Mouse (Mus musculus) liver, postnatal 0 days (tissue): ENCODE results near the gene Adamts17. TPM values are rescaled to one million over a fixed set of nuclear protein-coding genes. Genes with fewer than 3 reads are reported as not detected.

ENCODE experiments used
- ATAC-seq: fragments of 200-750 bp; cut with Nextera tagmentation; 2 replicates; pipeline ENCODE4 v1.8.0; 2017; ENCODE audit warnings: mild to moderate bottlenecking, moderate library complexity
- DNase-seq: peaks from one replicate; pipeline ENCODE4 v3.0.0-alpha.2; 2016
- H3K27ac ChIP-seq: fragments of 300-500 bp; sonication (generic); 2 replicates; pipeline ENCODE4 v1.5.1; 2014; ENCODE audit warnings: antibody characterized with exemption, moderate library complexity, mild to moderate bottlenecking, low read depth
- H3K27me3 ChIP-seq: fragments of 300-500 bp; sonication (generic); 2 replicates; pipeline ENCODE4 v1.6.1; 2014; ENCODE audit warnings: low read length, control low read depth, mixed read lengths; ENCODE audit not compliant: insufficient read depth
- H3K36me3 ChIP-seq: fragments of 300-500 bp; sonication (generic); replicated peaks from 2 replicates; pipeline ENCODE4 v1.6.1; 2014; ENCODE audit warnings: mild to moderate bottlenecking, control low read depth, low read length, moderate library complexity, mixed read lengths; ENCODE audit not compliant: insufficient read depth
- H3K4me1 ChIP-seq: fragments of 300-500 bp; sonication (generic); 2 replicates; pipeline ENCODE4 v1.6.1; 2014; ENCODE audit warnings: antibody characterized with exemption, mild to moderate bottlenecking, control low read depth; ENCODE audit not compliant: insufficient read depth
- H3K4me2 ChIP-seq: fragments of 300-500 bp; sonication (generic); 2 replicates; pipeline ENCODE4 v1.6.1; 2014; ENCODE audit warnings: low read depth, mild to moderate bottlenecking, low read length, moderate library complexity, mixed read lengths
- H3K4me3 ChIP-seq: fragments of 300-500 bp; sonication (generic); 2 replicates; pipeline ENCODE4 v1.5.1; 2014; ENCODE audit warnings: low read depth, low read length
- H3K9ac ChIP-seq: fragments of 300-500 bp; sonication (generic); replicated peaks from 2 replicates; pipeline ENCODE4 v1.6.1; 2014; ENCODE audit warnings: mild to moderate bottlenecking, moderate library complexity
- H3K9me3 ChIP-seq: fragments of 300-500 bp; sonication (generic); 2 replicates; pipeline ENCODE4 v1.6.1; 2016; ENCODE audit warnings: mild to moderate bottlenecking, control low read depth, low read length, mixed read lengths
- CTCF ChIP-seq: sonication (generic); IDR thresholded peaks from 2 replicates; pipeline ENCODE4 v1.5.1; 2016; ENCODE audit warnings: antibody characterized with exemption, low read depth
- EP300 ChIP-seq: IDR thresholded peaks from 2 replicates; pipeline ENCODE4 v1.6.1; 2016; ENCODE audit warnings: antibody characterized with exemption, low read depth, mild to moderate bottlenecking
- WGBS: fragments of 180-500 bp; shearing (Covaris S2); extraction: QIAGEN DNeasy Blood & Tissue Kit; methylation state at CpG from one replicate; pipeline ENCODE4 v1.1.7; 2014; ENCODE audit not compliant: insufficient replicate concordance; 5-methylcytosine and 5-hydroxymethylcytosine counted together
- polyA plus RNA-seq: library from polyadenylated mRNA; unstranded; fragments of >200 nt; fragmentation: Nextera tagmentation; extraction: Ambion mirVana; gene quantifications from 2 replicates; pipeline ENCODE4 v1.2.1, GENCODE M21; 2015

Adamts17 gene
- polyA plus RNA-seq, 1 experiment from 2014 or later, result 0.05 TPM

- DNase-seq, result no peak
- 78% methylated on average over 10 of the region's 10 CpGs for WGBS
- Histone ChIP-seq H3K36me3 (no peaks in the 10 kb centered on the region), H3K4me1 (no peaks in the 10 kb centered on the region), H3K9ac (no peak overlapping the region), H3K27ac (no peak overlapping the region), H3K4me3 (no peak overlapping the region), H3K4me2 (no peak overlapping the region), H3K9me3 (no peaks in the 10 kb centered on the region), H3K27me3 (no peaks in the 10 kb centered on the region)
- no peak for TF ChIP-seq CTCF
- TF ChIP-seq EP300, result no peak
- no peak for ATAC-seq
These were observed 232.6 kb downstream of the Adamts17 start for GRCm38 (mm10) chr7:67072015-67072685.

GRCm38 (mm10) chr7:67082751-67083150 lies 243.2 kb downstream of the Adamts17 start:
- WGBS, result 83% methylated on average over 10 of the region's 10 CpGs
- DNase-seq, result no peak

GRCm38 (mm10) chr7:67087759-67088158 lies 248.2 kb downstream of the Adamts17 start:
- H3K36me3 ChIP-seq, result no peaks in the 10 kb centered on the region
- no peak for ATAC-seq
- WGBS, result 74% methylated on average over 6 of the region's 6 CpGs

More at GRCm38 (mm10) chr7:67082751-67083150, 243.2 kb downstream of the Adamts17 start:
- Histone ChIP-seq H3K27ac (no peak overlapping the region), H3K9ac (no peak overlapping the region), H3K27me3 (no peaks in the 10 kb centered on the region), H3K4me3 (no peak overlapping the region), H3K4me2 (no peak overlapping the region), H3K36me3 (no peaks in the 10 kb centered on the region), H3K4me1 (no peaks in the 10 kb centered on the region), H3K9me3 (no peaks in the 10 kb centered on the region)
- TF ChIP-seq CTCF (no peak), EP300 (no peak)
- no peak for ATAC-seq

GRCm38 (mm10) chr7:67097096-67097495 lies 257.6 kb downstream of the Adamts17 start:
- WGBS, result 61% methylated on average over 2 of the region's 2 CpGs
- ATAC-seq (no peak), DNase-seq (no peak)
- Histone ChIP-seq H3K9me3 (no peaks in the 10 kb centered on the region), H3K27ac (no peak overlapping the region), H3K9ac (no peak overlapping the region), H3K4me2 (no peak overlapping the region), H3K36me3 (no peaks in the 10 kb centered on the region), H3K4me3 (no peak overlapping the region), H3K27me3 (no peaks in the 10 kb centered on the region), H3K4me1 (no peaks in the 10 kb centered on the region)
- TF ChIP-seq CTCF (no peak), EP300 (no peak)

More at GRCm38 (mm10) chr7:67087759-67088158, 248.2 kb downstream of the Adamts17 start:
- DNase-seq, result no peak
- no peak overlapping the region for H3K9ac ChIP-seq
- H3K4me2 ChIP-seq, result no peak overlapping the region
- no peaks in the 10 kb centered on the region for H3K9me3 ChIP-seq
- no peak overlapping the region for H3K27ac ChIP-seq
- H3K4me3 ChIP-seq, result no peak overlapping the region
- no peak for TF ChIP-seq EP300
- no peak for TF ChIP-seq CTCF
- no peaks in the 10 kb centered on the region for H3K27me3 ChIP-seq
- H3K4me1 ChIP-seq, result no peaks in the 10 kb centered on the region

GRCm38 (mm10) chr7:67101418-67101973 lies 262.0 kb downstream of the Adamts17 start:
- Histone ChIP-seq H3K36me3 (no peaks in the 10 kb centered on the region), H3K9me3 (no peaks in the 10 kb centered on the region), H3K4me1 (no peaks in the 10 kb centered on the region), H3K9ac (no peak overlapping the region), H3K4me2 (no peak overlapping the region), H3K27me3 (no peaks in the 10 kb centered on the region), H3K4me3 (no peak overlapping the region), H3K27ac (no peak overlapping the region)
- no peak for TF ChIP-seq EP300
- TF ChIP-seq CTCF, result no peak
- WGBS, result 62% methylated on average over 3 of the region's 3 CpGs
- no peak for ATAC-seq
- DNase-seq, result no peak

- no peak overlapping the region for H3K27ac ChIP-seq
- H3K9me3 ChIP-seq, result no peaks in the 10 kb centered on the region
- H3K4me3 ChIP-seq, result no peak overlapping the region
- TF ChIP-seq EP300, result no peak
- TF ChIP-seq CTCF, result no peak
- ATAC-seq (no peak), DNase-seq (no peak)
- no peaks in the 10 kb centered on the region for H3K27me3 ChIP-seq
- H3K4me1 ChIP-seq, result no peaks in the 10 kb centered on the region
- H3K9ac ChIP-seq, result no peak overlapping the region
- no peaks in the 10 kb centered on the region for H3K36me3 ChIP-seq
- WGBS, result 77% methylated on average over 12 of the region's 12 CpGs
- H3K4me2 ChIP-seq, result no peak overlapping the region
These were observed 271.1 kb downstream of the Adamts17 start for GRCm38 (mm10) chr7:67110551-67111159.
